Mouse (Mus musculus) left cerebral cortex, adult 2 months (tissue): Measurements from ENCODE around the gene Pfkfb2. TPM values are rescaled to one million over a fixed set of nuclear protein-coding genes. Genes with fewer than 3 reads are reported as not detected.
"Not testable (repeated sequence)": the region's sequence is repeated elsewhere in the genome, so short reads cannot be mapped to it uniquely, and the experiment has no call there.

Experiments used
- DNase-seq, 2 experiments: peaks; one replicate each; pipeline ENCODE4 v3.0.0; 2021 to 2022; ENCODE audit warnings: low spot score in 2 of 2, mixed read lengths in 1 of 2; ENCODE audit errors: extremely low spot score in 1 of 2
- H3K27ac ChIP-seq: fragments of 200-600 bp; 2 replicates; pipeline ENCODE4 v1.8.1; 2022
- H3K4me3 ChIP-seq: fragments of 200-600 bp; 2 replicates; pipeline ENCODE4 v1.8.1; 2022
- CTCF ChIP-seq: fragments of 200-600 bp; IDR thresholded peaks from 2 replicates; pipeline ENCODE4 v1.8.1; 2022; ENCODE audit warnings: antibody characterized with exemption, mild to moderate bottlenecking, moderate library complexity
- intact Hi-C: fragments of 180-260 bp; cut with DNase I; formaldehyde crosslinking; loops from one replicate; pipeline ENCODE4 v1.15.1; 2025
- total RNA-seq, 2 experiments: library from RNA; stranded (reverse); gene quantifications; 2 replicates each; pipeline ENCODE4 v1.2.3; 2021

Pfkfb2 gene
- total RNA-seq, 2 experiments from 2014 or later, result 43.3 to 45.7 TPM

- no peak for DNase-seq
- intact Hi-C loops, result no loop called here
- Histone ChIP-seq H3K27ac (no peak overlapping the region), H3K4me3 (no peak overlapping the region)
- TF ChIP-seq CTCF, result no peak
These were observed 50.5 kb downstream of the Pfkfb2 start for GRCm38 (mm10) chr1:130678551-130678950.

GRCm38 (mm10) chr1:130663576-130663975 is 65.5 kb downstream of the Pfkfb2 start:
- H3K27ac ChIP-seq, intact Hi-C loops, DNase-seq, H3K4me3 ChIP-seq: not testable (repeated sequence)

DNA sequence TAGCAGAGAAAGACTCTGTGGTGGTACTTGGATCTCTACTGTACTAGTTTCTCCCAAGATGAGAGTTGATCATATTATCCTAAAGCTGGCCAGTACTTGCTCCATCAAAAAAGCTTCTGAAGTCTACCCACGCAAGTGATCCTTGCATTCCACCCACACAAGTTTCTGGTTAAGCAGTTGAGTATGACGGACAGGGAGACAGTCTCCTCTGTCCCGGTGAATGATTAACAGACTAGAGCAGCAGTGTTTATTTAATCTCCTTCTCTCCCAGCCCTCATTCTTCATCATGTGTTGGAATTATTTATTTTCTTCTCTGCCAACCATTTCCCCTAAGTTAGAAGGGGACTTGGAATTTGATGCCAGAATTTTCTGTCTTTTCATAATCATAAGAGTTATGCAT is 67.6 kb downstream of the Pfkfb2 start, which contains the start of gene C4bp:
Gene C4bp (minus strand): TSS at position 179 of the 400 bp plus-strand sequence.
- no peak for DNase-seq
- no peak for TF ChIP-seq CTCF
- intact Hi-C loops, result no loop called here
- Histone ChIP-seq H3K4me3 (no peak within 1 kb of the TSS), H3K27ac (no peak within 1 kb of the TSS)

- H3K27ac ChIP-seq, intact Hi-C loops, H3K4me3 ChIP-seq, DNase-seq: not testable (repeated sequence)
These were observed 69.4 kb downstream of the Pfkfb2 start for GRCm38 (mm10) chr1:130659641-130660040.

GRCm38 (mm10) chr1:130644103-130644502 is 85.0 kb downstream of the Pfkfb2 start:
- intact Hi-C loops, result no loop called here
- no peak for DNase-seq
- Histone ChIP-seq H3K27ac (no peak overlapping the region), H3K4me3 (no peak overlapping the region)
- no peak for TF ChIP-seq CTCF

- intact Hi-C loops, result no loop called here
- TF ChIP-seq CTCF, result no peak
- H3K4me3 ChIP-seq, result no peak overlapping the region
- no peak for DNase-seq
- no peak overlapping the region for H3K27ac ChIP-seq
These were observed 88.1 kb downstream of the Pfkfb2 start for GRCm38 (mm10) chr1:130640967-130641366.

Other genes with a start within 250 kb of the Pfkfb2 start
- not detected for gene Zp3r, start 99.6 kb downstream of the Pfkfb2 start, total RNA-seq
- not detected for gene C4bp, start 67.6 kb downstream of the Pfkfb2 start, total RNA-seq
- gene Gm29427, start 13.5 kb downstream of the Pfkfb2 start, total RNA-seq, result not detected
- gene Yod1, start 11.9 kb downstream of the Pfkfb2 start, total RNA-seq, result 10 to 100 TPM; 16.0 to 17.2 TPM
- 1 to 10 TPM; 1.3 to 1.7 TPM for gene AA986860, start 2.7 kb upstream of the Pfkfb2 start, total RNA-seq
- not detected for gene Fcamr, start 71.6 kb upstream of the Pfkfb2 start, total RNA-seq
- under 1 TPM in 1 of 2 experiments, not detected in 1; 0.14 TPM for gene Pigr, start 97.4 kb upstream of the Pfkfb2 start, total RNA-seq
- not detected for gene Fcmr, start 136.4 kb upstream of the Pfkfb2 start, total RNA-seq
- gene Il24, start 158.2 kb upstream of the Pfkfb2 start, total RNA-seq, result not detected
- not detected for gene Il20, start 182.2 kb upstream of the Pfkfb2 start, total RNA-seq
- not detected for gene Il19, start 210.9 kb upstream of the Pfkfb2 start, total RNA-seq